Comparison of ENCODE assay signal across 10 mouse cellular contexts in the genomic region with DNA sequence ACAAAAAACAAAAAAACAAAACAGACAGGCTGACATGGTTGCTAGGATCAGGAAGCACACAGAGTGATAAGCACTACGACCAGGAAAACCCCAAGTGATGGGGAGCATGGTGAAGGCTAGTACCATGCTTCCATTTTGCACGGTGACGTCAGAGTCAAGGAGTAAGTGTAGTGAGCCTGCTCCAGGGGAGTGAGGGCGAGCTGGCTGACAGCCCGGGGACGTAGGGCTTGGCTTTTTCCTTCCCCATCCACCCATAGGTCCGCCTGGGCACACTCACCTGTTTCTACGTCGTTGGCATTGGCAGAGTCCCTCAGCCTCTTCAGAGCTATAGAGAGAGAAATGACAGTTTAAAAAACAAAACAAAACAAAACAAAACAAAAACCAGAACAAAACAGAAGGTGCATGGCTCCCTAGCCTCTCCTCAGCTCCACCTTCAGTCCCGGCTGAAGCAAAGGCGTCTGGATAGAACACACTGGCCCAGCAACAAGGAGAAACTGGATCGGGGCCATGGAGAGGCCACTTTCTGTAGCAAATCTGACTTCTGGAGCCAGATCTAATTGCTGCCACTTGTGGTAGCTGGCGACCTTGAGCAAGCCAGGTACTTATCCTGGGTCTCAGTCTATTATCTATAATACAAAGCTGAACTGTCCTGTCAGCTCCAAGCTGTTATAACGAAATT. TPM values are rescaled to one million over a fixed set of nuclear protein-coding genes. Genes with fewer than 3 reads are reported as not detected.
DNase-seq lines count a peak whose midpoint lies in the region; ATAC-seq and TF ChIP-seq lines count a peak whose summit lies in the region.
"Had no signal": no experiment of that assay in that cellular context is flagged by ENCODE, and none has a peak within 500 bp of the region (broad histone marks: within the 10 kb centered on the region; RNA-seq: fewer than 3 reads in every experiment).

No protein-coding gene starts in this region.

- no peak overlapping the region for H3K9ac ChIP-seq in kidney, embryonic 14.5 days (ENCODE audit: low read depth, low read length)
- no peak overlapping the region for H3K9ac ChIP-seq in embryonic facial prominence, embryonic 14.5 days (ENCODE audit: low read depth, low read length)
- no peak overlapping the region for H3K9ac ChIP-seq in lung, embryonic 16.5 days (ENCODE audit: low read length)

- H3K4me1 ChIP-seq in kidney, embryonic 14.5 days (ENCODE audit: control insufficient read depth, insufficient read depth, low read length), result peaks cover 12% of the 10 kb centered on the region
- H3K4me1 ChIP-seq in embryonic facial prominence, embryonic 14.5 days (ENCODE audit: control insufficient read depth, insufficient read depth, low read length), result peaks cover 7% of the 10 kb centered on the region; the same call in 1 of the 2 replicates
- peaks cover 17% of the 10 kb centered on the region for H3K4me1 ChIP-seq in lung, embryonic 16.5 days (replicated peaks; ENCODE audit: control insufficient read depth, insufficient read depth, low read length)

- no peaks in the 10 kb centered on the region for H3K27me3 ChIP-seq in kidney, embryonic 14.5 days (ENCODE audit: control insufficient read depth, insufficient read depth, low read length)
- H3K27me3 ChIP-seq in embryonic facial prominence, embryonic 14.5 days (replicated peaks; ENCODE audit: control insufficient read depth, insufficient read depth, low read length), result no peaks in the 10 kb centered on the region
- H3K27me3 ChIP-seq in lung, embryonic 16.5 days (ENCODE audit: control insufficient read depth, insufficient read depth, low read depth, low read length), result no peaks in the 10 kb centered on the region

- intact Hi-C loops in left cerebral cortex, adult 2 months (cut with DNase I), result no loop called here

- H3K36me3 ChIP-seq in kidney, embryonic 14.5 days (ENCODE audit: control insufficient read depth, insufficient read depth, low read length), result peaks cover 41% of the 10 kb centered on the region
- peaks cover 49% of the 10 kb centered on the region for H3K36me3 ChIP-seq in embryonic facial prominence, embryonic 14.5 days (ENCODE audit: control insufficient read depth, insufficient read depth, low read length)
- peaks cover 25% of the 10 kb centered on the region for H3K36me3 ChIP-seq in lung, embryonic 16.5 days (ENCODE audit: control insufficient read depth, insufficient read depth, low read length)

- no peak for ATAC-seq in kidney, embryonic 14.5 days (ENCODE audit: low FRiP score, low TSS enrichment)
- no peak for ATAC-seq in embryonic facial prominence, embryonic 14.5 days (ENCODE audit: low read depth)
- ATAC-seq in lung, embryonic 16.5 days (ENCODE audit: low read depth), result no peak

- no peak for DNase-seq in kidney, adult 11 months
- DNase-seq in adipocyte (ENCODE audit: low spot score), result peak; percentile 23
- no peak for DNase-seq in embryonic facial prominence, embryonic 14.5 days (ENCODE audit: low spot score)
- no peak for DNase-seq in left cerebral cortex, adult 2 months (ENCODE audit: extremely low spot score in 1 of 2, low spot score in 2 of 2)
- DNase-seq in right cerebral cortex, postnatal 14 days, result no peak
- DNase-seq: heart, postnatal 4 days; retina, postnatal 1 day; thymus, adult 2 months had no signal

- no peak for TF ChIP-seq CTCF in left cerebral cortex, adult 2 months (IDR thresholded peaks at IDR 0.05)

- peak overlapping the region; percentile 54; the same call in 1 of the 2 replicates for H3K4me2 ChIP-seq in kidney, embryonic 14.5 days (replicated peaks; ENCODE audit: low read depth, low read length)
- peak overlapping the region; percentile 85 for H3K4me2 ChIP-seq in embryonic facial prominence, embryonic 14.5 days (ENCODE audit: low read depth, low read length)
- H3K4me2 ChIP-seq in lung, embryonic 16.5 days (ENCODE audit: low read depth, low read length), result peak overlapping the region; percentile 81

- 85% methylated on average over 14 of the region's 14 CpGs for WGBS in kidney, embryonic 14.5 days
- WGBS in embryonic facial prominence, embryonic 14.5 days, result 67% methylated on average over 14 of the region's 14 CpGs
- WGBS in lung, embryonic 16.5 days, result 75% methylated on average over 14 of the region's 14 CpGs

- H3K9me3 ChIP-seq in kidney, embryonic 14.5 days (ENCODE audit: control insufficient read depth, low read length), result no peaks in the 10 kb centered on the region
- H3K9me3 ChIP-seq in embryonic facial prominence, embryonic 14.5 days (ENCODE audit: control insufficient read depth, low read length), result no peaks in the 10 kb centered on the region
- H3K9me3 ChIP-seq in lung, embryonic 16.5 days (ENCODE audit: control insufficient read depth, low read length), result no peaks in the 10 kb centered on the region

- H3K4me3 ChIP-seq in kidney, embryonic 14.5 days (ENCODE audit: low read length), result peak overlapping the region; percentile 9
- 0 out of 2 replicates have a peak overlapping the region, but pooled peaks have one; percentile 99 for H3K4me3 ChIP-seq in embryonic facial prominence, embryonic 14.5 days (ENCODE audit: low read depth, low read length)
- H3K4me3 ChIP-seq in lung, embryonic 16.5 days (ENCODE audit: low read length), result no peak overlapping the region
- H3K4me3 ChIP-seq in left cerebral cortex, adult 2 months, result no peak overlapping the region

- H3K27ac ChIP-seq in kidney, embryonic 14.5 days (ENCODE audit: low read depth, low read length), result no peak overlapping the region
- no peak overlapping the region for H3K27ac ChIP-seq in embryonic facial prominence, embryonic 14.5 days (replicated peaks; ENCODE audit: low read depth, low read length)
- H3K27ac ChIP-seq in lung, embryonic 16.5 days (ENCODE audit: low read length), result no peak overlapping the region
- no peak overlapping the region for H3K27ac ChIP-seq in left cerebral cortex, adult 2 months

RNA-seq across cellular contexts. Expression of a gene that starts 1.7 kb away (rescaled TPM):
- polyA plus RNA-seq in kidney, embryonic 14.5 days (2014; fragmentation: Nextera tagmentation; extraction: Ambion mirVana), result 48.6 and 54.2 TPM in 2 replicates
- 42.6 and 43.6 TPM in 2 replicates for polyA plus RNA-seq in embryonic facial prominence, embryonic 14.5 days (2014; fragmentation: Nextera tagmentation; extraction: Ambion mirVana)
- polyA plus RNA-seq in lung, embryonic 16.5 days (2015; fragmentation: Nextera tagmentation; extraction: Ambion mirVana), result 52.6 and 56.7 TPM in 2 replicates
- 10 to 100 TPM; 19.7 to 19.8 TPM for total RNA-seq in left cerebral cortex, adult 2 months (2021)

RNA-seq across cellular contexts. Expression of a gene that starts 14.0 kb away (rescaled TPM):
- polyA plus RNA-seq in kidney, embryonic 14.5 days (2014; fragmentation: Nextera tagmentation; extraction: Ambion mirVana), result 207 and 265 TPM in 2 replicates
- polyA plus RNA-seq in embryonic facial prominence, embryonic 14.5 days (2014; fragmentation: Nextera tagmentation; extraction: Ambion mirVana), result 197 and 220 TPM in 2 replicates
- polyA plus RNA-seq in lung, embryonic 16.5 days (2015; fragmentation: Nextera tagmentation; extraction: Ambion mirVana), result 196 and 209 TPM in 2 replicates
- 10 to 100 TPM; 62.5 to 66.6 TPM for total RNA-seq in left cerebral cortex, adult 2 months (2021)

RNA-seq across cellular contexts. Expression of a gene that starts 19.3 kb away (rescaled TPM):
- polyA plus RNA-seq in kidney, embryonic 14.5 days (2014; fragmentation: Nextera tagmentation; extraction: Ambion mirVana), result 0.28 TPM in 1 of 2 replicates, not detected in the other
- not detected in 2 replicates for polyA plus RNA-seq in embryonic facial prominence, embryonic 14.5 days (2014; fragmentation: Nextera tagmentation; extraction: Ambion mirVana)
- not detected in 2 replicates for polyA plus RNA-seq in lung, embryonic 16.5 days (2015; fragmentation: Nextera tagmentation; extraction: Ambion mirVana)
- under 1 TPM in 1 of 2 experiments, not detected in 1; 0.84 TPM for total RNA-seq in left cerebral cortex, adult 2 months (2021)
- total RNA-seq: heart, postnatal 4 days had no signal

RNA-seq across cellular contexts. Expression of a gene that starts 32.8 kb away (rescaled TPM):
- polyA plus RNA-seq in kidney, embryonic 14.5 days (2014; fragmentation: Nextera tagmentation; extraction: Ambion mirVana), result 137 and 306 TPM in 2 replicates
- 168 and 202 TPM in 2 replicates for polyA plus RNA-seq in embryonic facial prominence, embryonic 14.5 days (2014; fragmentation: Nextera tagmentation; extraction: Ambion mirVana)
- polyA plus RNA-seq in lung, embryonic 16.5 days (2015; fragmentation: Nextera tagmentation; extraction: Ambion mirVana), result 516 and 576 TPM in 2 replicates
- 10 to 100 TPM; 80.4 to 81.1 TPM for total RNA-seq in left cerebral cortex, adult 2 months (2021)

RNA-seq across cellular contexts. Expression of a gene that starts 47.7 kb away (rescaled TPM):
- 6.5 and 7.2 TPM in 2 replicates for polyA plus RNA-seq in kidney, embryonic 14.5 days (2014; fragmentation: Nextera tagmentation; extraction: Ambion mirVana)
- 10.5 and 10.8 TPM in 2 replicates for polyA plus RNA-seq in embryonic facial prominence, embryonic 14.5 days (2014; fragmentation: Nextera tagmentation; extraction: Ambion mirVana)
- 6.9 and 7.8 TPM in 2 replicates for polyA plus RNA-seq in lung, embryonic 16.5 days (2015; fragmentation: Nextera tagmentation; extraction: Ambion mirVana)
- 10 to 100 TPM; 22.8 to 23.2 TPM for total RNA-seq in left cerebral cortex, adult 2 months (2021)

Comparison
In these comparisons a context has a peak if more than half of its experiments do, and no peak if none do; other contexts are left out.
1. H3K4me3 ChIP-seq: peak in kidney, embryonic 14.5 days (single experiment) and embryonic facial prominence, embryonic 14.5 days (single experiment); none in lung, embryonic 16.5 days (single experiment) and left cerebral cortex, adult 2 months (single experiment).
2. Peak in every context shown above with its lines, with median percentiles within 50 percentile points of each other: H3K4me2 ChIP-seq.